Comparison of ENCODE assay signal across 9 mouse cellular contexts in genomic region chr9:50782155-50782554, GRCm38 (mm10). TPM values are rescaled to one million over a fixed set of nuclear protein-coding genes. Genes with fewer than 3 reads are reported as not detected.
A peak's percentile ranks its signal among the peaks of the same experiment; 100 is the strongest.
DNase-seq lines count a peak whose midpoint lies in the region; ATAC-seq lines count a peak whose summit lies in the region.
"Had no signal": no experiment of that assay in that cellular context is flagged by ENCODE, and none has a peak within 500 bp of the region (broad histone marks: within the 10 kb centered on the region; RNA-seq: fewer than 3 reads in every experiment).

No protein-coding gene starts in this region.

- peaks cover 78% of the 10 kb centered on the region for H3K36me3 ChIP-seq in forebrain, embryonic 14.5 days (ENCODE audit: control insufficient read depth, insufficient read depth, low read length)
- H3K36me3 ChIP-seq in forebrain, embryonic 16.5 days (ENCODE audit: control insufficient read depth, insufficient read depth), result peaks cover 33% of the 10 kb centered on the region
- peaks cover 92% of the 10 kb centered on the region for H3K36me3 ChIP-seq in midbrain, embryonic 14.5 days (ENCODE audit: control insufficient read depth, insufficient read depth, low read length)
- H3K36me3 ChIP-seq in midbrain, embryonic 15.5 days (replicated peaks), result peaks cover 53% of the 10 kb centered on the region

- H3K9me3 ChIP-seq in forebrain, embryonic 14.5 days (replicated peaks; ENCODE audit: control insufficient read depth, low read length), result no peaks in the 10 kb centered on the region
- H3K9me3 ChIP-seq in forebrain, embryonic 16.5 days (ENCODE audit: control insufficient read depth, low read length), result no peaks in the 10 kb centered on the region
- no peaks in the 10 kb centered on the region for H3K9me3 ChIP-seq in midbrain, embryonic 14.5 days (ENCODE audit: control insufficient read depth, low read length)
- H3K9me3 ChIP-seq in midbrain, embryonic 15.5 days, result no peaks in the 10 kb centered on the region

- no peak overlapping the region for H3K9ac ChIP-seq in forebrain, embryonic 14.5 days (ENCODE audit: low read length)
- no peak overlapping the region for H3K9ac ChIP-seq in forebrain, embryonic 16.5 days (replicated peaks; ENCODE audit: low read depth, low read length)
- H3K9ac ChIP-seq in midbrain, embryonic 14.5 days (replicated peaks; ENCODE audit: low read length), result no peak overlapping the region
- H3K9ac ChIP-seq in midbrain, embryonic 15.5 days, result no peak overlapping the region

- H3K27ac ChIP-seq in forebrain, embryonic 14.5 days (ENCODE audit: low read depth, low read length), result no peak overlapping the region
- no peak overlapping the region for H3K27ac ChIP-seq in forebrain, embryonic 16.5 days (ENCODE audit: low read length)
- no peak overlapping the region for H3K27ac ChIP-seq in midbrain, embryonic 14.5 days (replicated peaks; ENCODE audit: low read depth, low read length)
- H3K27ac ChIP-seq in midbrain, embryonic 15.5 days, result no peak overlapping the region

- no peak overlapping the region for H3K4me3 ChIP-seq in forebrain, embryonic 14.5 days (ENCODE audit: low read depth, low read length)
- no peak overlapping the region for H3K4me3 ChIP-seq in forebrain, embryonic 16.5 days (replicated peaks; ENCODE audit: low read length)
- H3K4me3 ChIP-seq in midbrain, embryonic 14.5 days (replicated peaks; ENCODE audit: low read depth, low read length), result no peak overlapping the region
- no peak overlapping the region for H3K4me3 ChIP-seq in midbrain, embryonic 15.5 days

- H3K27me3 ChIP-seq in forebrain, embryonic 14.5 days (replicated peaks; ENCODE audit: control insufficient read depth, insufficient read depth, low read length), result no peaks in the 10 kb centered on the region
- no peaks in the 10 kb centered on the region for H3K27me3 ChIP-seq in forebrain, embryonic 16.5 days (replicated peaks; ENCODE audit: control insufficient read depth, insufficient read depth, low read length)
- no peaks in the 10 kb centered on the region for H3K27me3 ChIP-seq in midbrain, embryonic 14.5 days (ENCODE audit: control insufficient read depth, insufficient read depth, low read length)
- H3K27me3 ChIP-seq in midbrain, embryonic 15.5 days (replicated peaks), result no peaks in the 10 kb centered on the region

- ATAC-seq in forebrain, embryonic 14.5 days, result no peak
- no peak for ATAC-seq in forebrain, embryonic 16.5 days
- no peak for ATAC-seq in midbrain, embryonic 14.5 days (ENCODE audit: low FRiP score, low TSS enrichment)
- ATAC-seq in midbrain, embryonic 15.5 days (replicated peaks), result no peak

- H3K4me2 ChIP-seq in forebrain, embryonic 14.5 days (ENCODE audit: low read length), result no peak overlapping the region
- H3K4me2 ChIP-seq in forebrain, embryonic 16.5 days (ENCODE audit: low read length), result no peak overlapping the region
- H3K4me2 ChIP-seq in midbrain, embryonic 14.5 days (ENCODE audit: low read length), result no peak overlapping the region
- H3K4me2 ChIP-seq in midbrain, embryonic 15.5 days, result no peak overlapping the region

- WGBS in forebrain, embryonic 14.5 days, result 66% methylated on average over 2 of the region's 2 CpGs
- WGBS in forebrain, embryonic 16.5 days, result 71% methylated on average over 2 of the region's 2 CpGs
- 62% methylated on average over 2 of the region's 2 CpGs for WGBS in midbrain, embryonic 14.5 days
- 71% methylated on average over 2 of the region's 2 CpGs for WGBS in midbrain, embryonic 15.5 days

- DNase-seq in forebrain, embryonic 14.5 days (ENCODE audit: low spot score), result peak; percentile 43
- peak; percentile 24 for DNase-seq in midbrain, embryonic 14.5 days
- DNase-seq in c-Kit-positive CD71-negative TER-119-negative erythroid progenitor cells, embryonic 14.5 days (ENCODE audit: low read depth), result peak; percentile 33
- peak; percentile 43 for DNase-seq in lung, postnatal 10 days
- DNase-seq in thymus, postnatal 0 days (ENCODE audit: low spot score), result peak; percentile 62
- DNase-seq in cerebellum, adult 9-11 months, result no peak

- no peaks in the 10 kb centered on the region for H3K4me1 ChIP-seq in forebrain, embryonic 14.5 days (ENCODE audit: control insufficient read depth, insufficient read depth, low read length)
- no peaks in the 10 kb centered on the region for H3K4me1 ChIP-seq in forebrain, embryonic 16.5 days (replicated peaks; ENCODE audit: control insufficient read depth, insufficient read depth, low read length)
- no peaks in the 10 kb centered on the region for H3K4me1 ChIP-seq in midbrain, embryonic 14.5 days (ENCODE audit: control insufficient read depth, insufficient read depth, low read length)
- no peaks in the 10 kb centered on the region for H3K4me1 ChIP-seq in midbrain, embryonic 15.5 days

RNA-seq across cellular contexts. Expression of gene 1110032A03Rik, which starts 6.8 kb away (rescaled TPM):
- polyA plus RNA-seq in forebrain, embryonic 14.5 days (2014; fragmentation: Nextera tagmentation; extraction: Ambion mirVana), result 55.1 and 65.0 TPM in 2 replicates
- polyA plus RNA-seq in forebrain, embryonic 16.5 days (2015; fragmentation: Nextera tagmentation; extraction: Ambion mirVana), result 52.5 and 56.1 TPM in 2 replicates
- polyA plus RNA-seq in midbrain, embryonic 14.5 days (2014; fragmentation: Nextera tagmentation; extraction: Ambion mirVana), result 56.2 and 59.7 TPM in 2 replicates
- polyA plus RNA-seq in midbrain, embryonic 15.5 days (2015; fragmentation: Nextera tagmentation; extraction: Ambion mirVana), result 52.3 TPM in 2 replicates
- 33.2 and 39.6 TPM in 2 replicates for polyA plus RNA-seq in thymus, postnatal 0 days (2015; fragmentation: Nextera tagmentation; extraction: Ambion mirVana)

RNA-seq across cellular contexts. Expression of gene Alg9, which starts 7.3 kb away (rescaled TPM):
- 49.2 and 54.9 TPM in 2 replicates for polyA plus RNA-seq in forebrain, embryonic 14.5 days (2014; fragmentation: Nextera tagmentation; extraction: Ambion mirVana)
- 51.0 and 54.1 TPM in 2 replicates for polyA plus RNA-seq in forebrain, embryonic 16.5 days (2015; fragmentation: Nextera tagmentation; extraction: Ambion mirVana)
- polyA plus RNA-seq in midbrain, embryonic 14.5 days (2014; fragmentation: Nextera tagmentation; extraction: Ambion mirVana), result 57.7 and 60.3 TPM in 2 replicates
- polyA plus RNA-seq in midbrain, embryonic 15.5 days (2015; fragmentation: Nextera tagmentation; extraction: Ambion mirVana), result 60.3 and 63.1 TPM in 2 replicates
- 17.2 and 19.1 TPM in 2 replicates for polyA plus RNA-seq in thymus, postnatal 0 days (2015; fragmentation: Nextera tagmentation; extraction: Ambion mirVana)

RNA-seq across cellular contexts. Expression of gene Fdxacb1, which starts 14.1 kb away (rescaled TPM):
- 10.0 and 10.1 TPM in 2 replicates for polyA plus RNA-seq in forebrain, embryonic 14.5 days (2014; fragmentation: Nextera tagmentation; extraction: Ambion mirVana)
- 12.0 and 13.3 TPM in 2 replicates for polyA plus RNA-seq in forebrain, embryonic 16.5 days (2015; fragmentation: Nextera tagmentation; extraction: Ambion mirVana)
- 12.5 and 14.3 TPM in 2 replicates for polyA plus RNA-seq in midbrain, embryonic 14.5 days (2014; fragmentation: Nextera tagmentation; extraction: Ambion mirVana)
- 12.0 and 12.3 TPM in 2 replicates for polyA plus RNA-seq in midbrain, embryonic 15.5 days (2015; fragmentation: Nextera tagmentation; extraction: Ambion mirVana)
- polyA plus RNA-seq in thymus, postnatal 0 days (2015; fragmentation: Nextera tagmentation; extraction: Ambion mirVana), result 8.4 and 9.1 TPM in 2 replicates

RNA-seq across cellular contexts. Expression of gene Hspb2, which starts 30.0 kb away (rescaled TPM):
- polyA plus RNA-seq in forebrain, embryonic 14.5 days (2014; fragmentation: Nextera tagmentation; extraction: Ambion mirVana), result 0.70 TPM in 1 of 2 replicates, not detected in the other
- polyA plus RNA-seq in forebrain, embryonic 16.5 days (2015; fragmentation: Nextera tagmentation; extraction: Ambion mirVana), result 0.81 and 0.96 TPM in 2 replicates
- 1.5 TPM in 1 of 2 replicates, not detected in the other for polyA plus RNA-seq in midbrain, embryonic 14.5 days (2014; fragmentation: Nextera tagmentation; extraction: Ambion mirVana)
- 0.87 and 1.1 TPM in 2 replicates for polyA plus RNA-seq in midbrain, embryonic 15.5 days (2015; fragmentation: Nextera tagmentation; extraction: Ambion mirVana)
- polyA plus RNA-seq in thymus, postnatal 0 days (2015; fragmentation: Nextera tagmentation; extraction: Ambion mirVana), result 2.0 and 2.7 TPM in 2 replicates
- polyA plus RNA-seq: neural tube, embryonic 14.5 days had no signal

RNA-seq across cellular contexts. Expression of gene Cryab, which starts 31.0 kb away (rescaled TPM):
- 9.7 and 12.6 TPM in 2 replicates for polyA plus RNA-seq in forebrain, embryonic 14.5 days (2014; fragmentation: Nextera tagmentation; extraction: Ambion mirVana)
- 10.1 and 17.3 TPM in 2 replicates for polyA plus RNA-seq in forebrain, embryonic 16.5 days (2015; fragmentation: Nextera tagmentation; extraction: Ambion mirVana)
- 2.5 and 3.7 TPM in 2 replicates for polyA plus RNA-seq in midbrain, embryonic 14.5 days (2014; fragmentation: Nextera tagmentation; extraction: Ambion mirVana)
- 10.7 and 11.8 TPM in 2 replicates for polyA plus RNA-seq in midbrain, embryonic 15.5 days (2015; fragmentation: Nextera tagmentation; extraction: Ambion mirVana)
- polyA plus RNA-seq in thymus, postnatal 0 days (2015; fragmentation: Nextera tagmentation; extraction: Ambion mirVana), result 17.2 and 17.5 TPM in 2 replicates
